Mouse (Mus musculus): Measurements from ENCODE around the gene Ssr1. TPM values are rescaled to one million over a fixed set of nuclear protein-coding genes. Genes with fewer than 3 reads are reported as not detected.

Ssr1 gene
- polyA plus RNA-seq, 1 experiment from 2014 or later: 55.1 TPM

DNA sequence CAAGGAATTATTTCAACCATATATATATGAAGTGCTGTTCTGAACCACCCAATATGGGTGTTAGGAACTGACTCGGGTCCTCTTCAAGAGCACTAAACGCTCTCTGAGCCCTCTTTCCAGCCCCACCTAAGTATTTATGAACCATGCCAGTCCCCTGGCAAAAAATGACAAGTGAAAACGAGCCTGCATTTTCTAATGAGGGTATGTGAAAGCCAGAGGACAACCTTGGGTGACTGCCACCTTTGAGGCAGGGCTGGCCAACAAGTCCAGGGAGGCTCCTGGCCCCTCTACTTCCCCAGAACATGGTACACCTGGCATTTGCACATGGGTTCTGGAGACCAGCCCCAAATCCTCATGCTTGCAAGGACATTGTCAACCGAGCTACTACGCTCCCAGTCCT lies 19.3 kb downstream of the Ssr1 start:
- Histone ChIP-seq H3K36me3 (replicated peaks; ENCODE audit: insufficient read depth, low read length) (peaks cover 36% of the 10 kb centered on the region), H3K4me3 (ENCODE audit: low read depth, low read length) (no peak overlapping the region), H3K4me2 (ENCODE audit: low read depth, low read length) (no peak overlapping the region), H3K9ac (replicated peaks) (no peak overlapping the region), H3K4me1 (ENCODE audit: insufficient read depth) (no peaks in the 10 kb centered on the region), H3K27ac (ENCODE audit: low read depth) (no peak overlapping the region), H3K9me3 (ENCODE audit: low read length) (no peaks in the 10 kb centered on the region), H3K27me3 (ENCODE audit: insufficient read depth, low read length) (no peaks in the 10 kb centered on the region)
- DNase-seq (no peak), ATAC-seq (no peak)
- 80% methylated on average over 5 of the region's 5 CpGs for WGBS (ENCODE audit: insufficient replicate concordance)
- no peak for TF ChIP-seq CTCF (IDR thresholded peaks at IDR 0.05; ENCODE audit: low read depth)
- TF ChIP-seq EP300 (IDR thresholded peaks at IDR 0.05; ENCODE audit: low read depth): no peak

DNA sequence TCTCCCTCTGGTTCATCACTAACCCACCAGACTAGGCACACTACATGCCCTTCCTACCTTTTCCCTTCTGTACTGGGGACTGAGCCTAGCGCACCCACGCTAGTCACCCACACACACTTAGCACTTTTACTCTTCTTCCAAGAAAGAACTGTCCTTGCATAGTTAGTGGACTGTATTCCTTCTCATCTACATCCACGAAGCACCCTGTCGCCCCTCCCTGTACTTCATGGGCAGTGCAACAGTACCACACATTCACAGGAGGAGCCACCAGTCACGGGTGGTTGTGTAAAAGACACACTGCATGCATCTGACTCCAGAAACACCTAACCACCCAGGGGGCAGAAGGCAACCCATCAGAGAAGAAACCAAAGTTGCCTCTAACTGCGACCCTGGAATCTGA lies 20.0 kb downstream of the Ssr1 start:
- Histone ChIP-seq H3K4me2 (ENCODE audit: low read depth, low read length) (no peak overlapping the region), H3K36me3 (replicated peaks; ENCODE audit: insufficient read depth, low read length) (peaks cover 29% of the 10 kb centered on the region), H3K9me3 (ENCODE audit: low read length) (no peaks in the 10 kb centered on the region), H3K4me1 (ENCODE audit: insufficient read depth) (no peaks in the 10 kb centered on the region), H3K27me3 (ENCODE audit: insufficient read depth, low read length) (no peaks in the 10 kb centered on the region), H3K27ac (ENCODE audit: low read depth) (no peak overlapping the region), H3K9ac (replicated peaks) (no peak overlapping the region), H3K4me3 (ENCODE audit: low read depth, low read length) (no peak overlapping the region)
- 70% methylated on average over 6 of the region's 6 CpGs for WGBS (ENCODE audit: insufficient replicate concordance)
- no peak for DNase-seq
- TF ChIP-seq CTCF (IDR thresholded peaks at IDR 0.05; ENCODE audit: low read depth) (no peak), EP300 (IDR thresholded peaks at IDR 0.05; ENCODE audit: low read depth) (no peak)
- no peak for ATAC-seq

GRCm38 (mm10) chr13:37970887-37971530 lies 23.0 kb downstream of the Ssr1 start:
- DNase-seq: no peak
- H3K9ac ChIP-seq (replicated peaks): no peak overlapping the region
- H3K9me3 ChIP-seq (ENCODE audit: low read length): no peaks in the 10 kb centered on the region
- H3K4me3 ChIP-seq (ENCODE audit: low read depth, low read length): no peak overlapping the region
- no peak overlapping the region for H3K27ac ChIP-seq (ENCODE audit: low read depth)
- no peaks in the 10 kb centered on the region for H3K27me3 ChIP-seq (ENCODE audit: insufficient read depth, low read length)
- WGBS (ENCODE audit: insufficient replicate concordance): 59% methylated on average over 11 of the region's 11 CpGs
- ATAC-seq: peak; percentile 11; the same call in 1 of the 2 replicates
- no peak overlapping the region for H3K4me2 ChIP-seq (ENCODE audit: low read depth, low read length)
- no peak for TF ChIP-seq EP300 (IDR thresholded peaks at IDR 0.05; ENCODE audit: low read depth)
- peak; percentile 55 for TF ChIP-seq CTCF (IDR thresholded peaks at IDR 0.05; ENCODE audit: low read depth)
- peaks cover 5% of the 10 kb centered on the region for H3K4me1 ChIP-seq (ENCODE audit: insufficient read depth)
- H3K36me3 ChIP-seq (replicated peaks; ENCODE audit: insufficient read depth, low read length): peaks cover 3% of the 10 kb centered on the region

DNA sequence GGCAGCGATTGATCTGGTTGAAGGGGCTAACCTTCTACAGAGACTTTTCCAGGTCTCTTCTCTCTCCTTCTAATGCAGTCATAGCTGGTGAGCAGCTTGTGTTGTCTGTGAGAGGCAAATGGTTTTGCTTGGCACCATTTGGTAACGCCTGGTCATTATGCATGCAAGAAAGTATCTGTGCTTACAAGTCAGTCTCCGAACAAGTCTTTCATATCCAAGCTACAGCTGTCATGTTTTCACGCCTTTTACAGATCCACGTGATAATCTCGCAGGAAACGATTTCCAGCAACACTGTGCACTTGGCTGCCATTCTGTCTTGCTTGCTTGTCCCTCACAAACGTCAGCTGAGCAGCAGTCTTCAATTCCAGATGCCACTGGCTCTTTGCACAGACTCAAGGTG lies 24.0 kb downstream of the Ssr1 start:
- Histone ChIP-seq H3K9ac (replicated peaks) (no peak overlapping the region), H3K36me3 (replicated peaks; ENCODE audit: insufficient read depth, low read length) (peaks cover 3% of the 10 kb centered on the region; the same call in 1 of the 2 replicates), H3K4me2 (ENCODE audit: low read depth, low read length) (no peak overlapping the region), H3K4me3 (ENCODE audit: low read depth, low read length) (no peak overlapping the region), H3K4me1 (ENCODE audit: insufficient read depth) (peaks cover 13% of the 10 kb centered on the region), H3K27me3 (ENCODE audit: insufficient read depth, low read length) (no peaks in the 10 kb centered on the region), H3K27ac (ENCODE audit: low read depth) (no peak overlapping the region), H3K9me3 (ENCODE audit: low read length) (no peaks in the 10 kb centered on the region)
- DNase-seq: no peak
- no peak for ATAC-seq
- no peak for TF ChIP-seq CTCF (IDR thresholded peaks at IDR 0.05; ENCODE audit: low read depth)
- TF ChIP-seq EP300 (IDR thresholded peaks at IDR 0.05; ENCODE audit: low read depth): no peak
- WGBS (ENCODE audit: insufficient replicate concordance): 72% methylated on average over 8 of the region's 8 CpGs

DNA sequence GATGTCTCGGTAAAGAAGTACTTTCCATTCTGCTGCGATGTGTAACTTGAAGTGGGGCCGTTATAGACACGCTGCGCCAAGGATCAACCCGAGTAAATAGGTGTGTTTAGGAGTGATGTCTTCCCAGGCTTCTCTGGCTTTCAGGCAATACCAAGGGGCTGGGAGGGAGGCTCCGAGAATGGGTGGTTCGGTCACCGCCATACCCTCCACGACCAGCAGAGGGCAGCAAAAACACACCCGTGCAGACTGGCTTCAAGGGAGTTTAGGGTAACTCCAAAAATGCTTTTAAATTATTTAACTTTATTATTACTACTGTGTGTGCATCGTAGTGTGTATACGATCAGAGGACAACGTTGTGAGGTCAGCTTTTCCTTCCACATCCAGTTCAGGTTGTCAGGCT lies 24.7 kb downstream of the Ssr1 start:
- peaks cover 20% of the 10 kb centered on the region for H3K4me1 ChIP-seq (ENCODE audit: insufficient read depth)
- H3K27me3 ChIP-seq (ENCODE audit: insufficient read depth, low read length): no peaks in the 10 kb centered on the region
- no peak for TF ChIP-seq EP300 (IDR thresholded peaks at IDR 0.05; ENCODE audit: low read depth)
- peak; percentile 97 for TF ChIP-seq CTCF (IDR thresholded peaks at IDR 0.05; ENCODE audit: low read depth)
- no peak overlapping the region for H3K4me3 ChIP-seq (ENCODE audit: low read depth, low read length)
- 10% methylated on average over 14 of the region's 14 CpGs for WGBS (ENCODE audit: insufficient replicate concordance)
- H3K27ac ChIP-seq (ENCODE audit: low read depth): no peak overlapping the region
- peaks cover 3% of the 10 kb centered on the region; the same call in 1 of the 2 replicates for H3K36me3 ChIP-seq (replicated peaks; ENCODE audit: insufficient read depth, low read length)
- ATAC-seq (no peak), DNase-seq (peak; percentile 91)
- no peaks in the 10 kb centered on the region for H3K9me3 ChIP-seq (ENCODE audit: low read length)
- no peak overlapping the region for H3K9ac ChIP-seq (replicated peaks)
- H3K4me2 ChIP-seq (ENCODE audit: low read depth, low read length): no peak overlapping the region

DNA sequence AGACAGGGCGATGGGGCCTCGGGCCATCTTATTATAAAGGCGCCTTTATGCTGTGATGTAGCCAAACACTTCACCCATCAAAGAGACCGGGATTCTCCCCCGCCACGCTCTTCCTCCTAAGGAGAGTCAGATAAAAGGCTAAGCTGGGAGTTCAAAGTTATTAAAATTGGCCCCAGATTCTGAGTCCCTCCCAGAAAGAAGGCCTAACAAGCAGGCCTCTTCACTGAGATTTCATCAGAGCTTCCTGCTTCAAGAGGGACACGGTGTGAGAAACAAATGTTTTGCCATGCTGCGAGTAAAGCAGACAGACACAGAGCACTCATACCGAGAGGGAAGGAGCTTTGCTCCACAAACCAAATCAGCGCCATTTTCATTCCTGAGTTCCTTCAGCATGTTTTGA lies 26.5 kb downstream of the Ssr1 start:
- Histone ChIP-seq H3K27ac (ENCODE audit: low read depth) (no peak overlapping the region), H3K27me3 (ENCODE audit: insufficient read depth, low read length) (no peaks in the 10 kb centered on the region), H3K9me3 (ENCODE audit: low read length) (no peaks in the 10 kb centered on the region), H3K36me3 (replicated peaks; ENCODE audit: insufficient read depth, low read length) (no peaks in the 10 kb centered on the region; the same call in 1 of the 2 replicates), H3K4me3 (ENCODE audit: low read depth, low read length) (no peak overlapping the region), H3K9ac (replicated peaks) (no peak overlapping the region), H3K4me1 (ENCODE audit: insufficient read depth) (peaks cover 31% of the 10 kb centered on the region), H3K4me2 (ENCODE audit: low read depth, low read length) (no peak overlapping the region)
- no peak for TF ChIP-seq CTCF (IDR thresholded peaks at IDR 0.05; ENCODE audit: low read depth)
- TF ChIP-seq EP300 (IDR thresholded peaks at IDR 0.05; ENCODE audit: low read depth): no peak
- ATAC-seq: no peak
- WGBS (ENCODE audit: insufficient replicate concordance): 75% methylated on average over 10 of the region's 10 CpGs
- no peak for DNase-seq
